In the genomic region with DNA sequence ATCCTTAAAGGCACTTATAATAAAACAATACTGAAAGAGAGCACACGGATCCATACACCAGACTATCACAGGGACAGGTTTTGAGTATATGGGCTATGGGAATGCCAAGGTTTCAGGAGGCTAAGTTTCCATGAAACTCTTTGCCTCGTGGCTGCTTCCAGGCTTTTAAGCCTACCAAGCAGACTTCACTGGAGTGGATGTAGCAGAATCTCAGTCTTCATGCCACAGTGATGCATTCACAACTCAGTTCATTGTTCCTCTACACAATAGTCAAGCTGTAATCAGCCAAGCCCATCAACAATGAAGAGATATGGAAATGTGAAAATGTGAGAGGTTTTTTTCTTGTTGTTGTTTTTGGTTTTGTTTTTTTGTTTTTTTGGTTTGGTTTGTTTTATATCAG, we compare ENCODE assay signal across 20 mouse cellular contexts.
DNase-seq lines count a peak whose midpoint lies in the region; ATAC-seq lines count a peak whose summit lies in the region.
"Had no signal": no experiment of that assay in that cellular context is flagged by ENCODE, and none has a peak within 500 bp of the region (broad histone marks: within the 10 kb centered on the region; RNA-seq: fewer than 3 reads in every experiment).

No protein-coding gene starts in this region.

- no peaks in the 10 kb centered on the region for H3K4me1 ChIP-seq in neural tube, embryonic 15.5 days
- H3K4me1 ChIP-seq: embryonic facial prominence, embryonic 10.5 days; embryonic facial prominence, embryonic 12.5 days; forebrain, embryonic 13.5 days; forebrain, embryonic 15.5 days had no signal

- no peaks in the 10 kb centered on the region for H3K27me3 ChIP-seq in neural tube, embryonic 15.5 days (replicated peaks)
- H3K27me3 ChIP-seq: embryonic facial prominence, embryonic 12.5 days; forebrain, embryonic 13.5 days; forebrain, embryonic 15.5 days had no signal

- no peak overlapping the region for H3K27ac ChIP-seq in neural tube, embryonic 15.5 days (replicated peaks)
- H3K27ac ChIP-seq: embryonic facial prominence, embryonic 10.5 days; embryonic facial prominence, embryonic 12.5 days; forebrain, embryonic 13.5 days; forebrain, embryonic 15.5 days had no signal

- DNase-seq in ES-CJ7 (ENCODE audit: low read depth, low spot score) (peak; percentile 7), MN1 (ENCODE audit: low spot score) (peak; percentile 4), ZHBTc4 (ENCODE audit: low read depth, low spot score) (peak; percentile 56)
- no peak for DNase-seq in heart, postnatal 36 days
- DNase-seq in lung, postnatal 25 days (ENCODE audit: low spot score): no peak
- DNase-seq: adrenal gland, adult 8-10 months; adrenal gland, postnatal 14 days; adrenal gland, postnatal 36 days; cerebellum, adult 11-12 months; cerebellum, adult 2 months; cerebellum, adult 9-10 months; cerebellum, postnatal 10 days; cerebellum, postnatal 25 days; forebrain, postnatal 0 days had no signal

- no peak overlapping the region for H3K4me3 ChIP-seq in neural tube, embryonic 15.5 days (replicated peaks)
- H3K4me3 ChIP-seq: embryonic facial prominence, embryonic 10.5 days; embryonic facial prominence, embryonic 12.5 days; forebrain, embryonic 13.5 days; forebrain, embryonic 15.5 days had no signal

- intact Hi-C loops in heart, postnatal 36 days (cut with DNase I): no loop called here

- WGBS in neural tube, embryonic 15.5 days: 85% methylated on average over 2 of the region's 2 CpGs

- no peaks in the 10 kb centered on the region for H3K9me3 ChIP-seq in neural tube, embryonic 15.5 days (replicated peaks)
- H3K9me3 ChIP-seq: embryonic facial prominence, embryonic 10.5 days; embryonic facial prominence, embryonic 12.5 days; forebrain, embryonic 13.5 days; forebrain, embryonic 15.5 days; G1E had no signal

- ATAC-seq in neural tube, embryonic 15.5 days (ENCODE audit: low FRiP score): no peak
- ATAC-seq: forebrain, embryonic 13.5 days; forebrain, embryonic 15.5 days; forebrain, postnatal 0 days had no signal

- H3K9ac ChIP-seq in neural tube, embryonic 15.5 days (replicated peaks): no peak overlapping the region
- H3K9ac ChIP-seq: embryonic facial prominence, embryonic 12.5 days; forebrain, embryonic 13.5 days; forebrain, embryonic 15.5 days; forebrain, postnatal 0 days had no signal

- no peaks in the 10 kb centered on the region for H3K36me3 ChIP-seq in neural tube, embryonic 15.5 days
- H3K36me3 ChIP-seq: embryonic facial prominence, embryonic 10.5 days; embryonic facial prominence, embryonic 12.5 days; forebrain, embryonic 15.5 days; G1E had no signal

- H3K4me2 ChIP-seq in neural tube, embryonic 15.5 days: no peak overlapping the region
- H3K4me2 ChIP-seq: embryonic facial prominence, embryonic 12.5 days; forebrain, embryonic 13.5 days; forebrain, embryonic 15.5 days had no signal

Comparison
In these comparisons a context has a peak if more than half of its experiments do, and no peak if none do; other contexts are left out.
1. DNase-seq: peak in ES-CJ7 (single experiment), MN1 (single experiment) and ZHBTc4 (single experiment); none in heart, postnatal 36 days (0 of 2) and lung, postnatal 25 days (single experiment).